Mouse (Mus musculus): ENCODE results near the gene Padi1. TPM values are rescaled to one million over a fixed set of nuclear protein-coding genes. Genes with fewer than 3 reads are reported as not detected.

Gene Padi1
- polyA plus RNA-seq, 1 experiment from 2014 or later, result 0.20 TPM

DNA sequence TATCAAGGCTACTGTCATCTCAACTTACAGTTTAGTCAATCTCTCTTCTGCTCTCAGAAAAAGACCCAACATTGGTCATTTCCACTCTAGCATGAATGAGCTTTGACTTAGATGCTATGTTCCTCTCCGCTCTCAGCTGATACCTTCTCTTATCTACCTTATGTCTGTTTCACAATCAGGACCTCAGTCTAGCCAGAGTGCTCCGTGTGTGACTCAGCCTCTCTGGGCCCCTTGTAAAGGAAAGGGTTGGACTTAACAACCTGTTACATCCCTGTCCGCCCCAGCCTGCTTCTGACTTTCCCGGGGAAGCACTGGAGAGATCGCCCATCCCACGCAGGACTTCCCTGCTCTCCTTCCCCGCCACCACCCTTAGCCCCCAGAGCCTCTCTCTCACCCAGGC lies 53.0 kb downstream of the Padi1 start:
- H3K9ac ChIP-seq, result no peak overlapping the region
- H3K27ac ChIP-seq, result no peak overlapping the region
- no peaks in the 10 kb centered on the region for H3K9me3 ChIP-seq
- ATAC-seq (ENCODE audit: insufficient number of reproducible peaks, low FRiP score, low TSS enrichment, low read depth), result no peak
- WGBS, result 78% methylated on average over 7 of the region's 7 CpGs
- H3K27me3 ChIP-seq, result no peaks in the 10 kb centered on the region
- no peak overlapping the region for H3K4me3 ChIP-seq
- no peaks in the 10 kb centered on the region for H3K36me3 ChIP-seq
- H3K4me2 ChIP-seq, result no peak overlapping the region
- peaks cover 9% of the 10 kb centered on the region; the same call in 1 of the 2 replicates for H3K4me1 ChIP-seq

DNA sequence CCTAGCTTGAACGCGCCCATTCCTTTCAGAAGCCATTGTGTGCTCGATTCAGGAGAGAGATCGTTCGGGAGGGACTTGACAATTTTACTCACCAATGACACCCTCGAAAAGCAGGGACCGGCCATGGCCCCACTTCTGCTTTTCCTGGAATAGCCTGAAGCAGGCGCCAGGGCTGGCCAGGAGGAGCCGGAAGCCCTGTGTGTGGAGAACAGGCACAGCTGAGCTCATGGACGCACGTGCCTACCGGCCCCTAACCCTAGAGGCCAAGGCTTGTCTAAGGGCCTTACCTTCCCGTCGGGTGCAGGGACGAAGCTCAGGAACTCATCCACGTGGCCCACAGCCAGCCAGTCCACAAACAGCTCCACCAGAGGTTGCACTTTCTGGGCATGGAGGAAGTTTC lies 54.5 kb downstream of the Padi1 start:
- no peak for ATAC-seq (ENCODE audit: insufficient number of reproducible peaks, low FRiP score, low TSS enrichment, low read depth)
- Histone ChIP-seq H3K4me1 (peaks cover 9% of the 10 kb centered on the region; the same call in 1 of the 2 replicates), H3K9ac (no peak overlapping the region), H3K9me3 (no peaks in the 10 kb centered on the region; the same call in 1 of the 2 replicates), H3K36me3 (no peaks in the 10 kb centered on the region), H3K4me2 (no peak overlapping the region), H3K27ac (no peak overlapping the region), H3K4me3 (no peak overlapping the region), H3K27me3 (no peaks in the 10 kb centered on the region)
- 82% methylated on average over 16 of the region's 16 CpGs for WGBS

DNA sequence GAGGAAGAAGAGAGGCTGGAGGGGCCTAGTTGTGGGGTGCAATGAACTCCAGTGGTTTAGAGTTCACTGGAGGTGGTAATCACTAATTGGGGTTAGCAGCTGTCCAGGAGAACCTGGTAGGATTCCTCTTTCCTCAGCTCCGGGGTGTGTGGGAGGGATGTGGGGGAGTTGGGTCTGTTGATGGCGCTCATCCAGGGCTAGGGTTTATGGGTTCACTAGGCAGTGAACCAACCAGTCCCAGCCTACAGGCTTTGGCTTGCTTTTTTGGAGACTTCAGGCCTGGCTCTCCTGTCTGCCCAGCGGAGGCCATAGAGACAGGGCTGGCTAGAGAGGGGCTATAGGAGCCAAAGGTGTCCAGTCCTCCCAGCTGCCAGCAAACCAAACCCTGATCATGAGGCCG lies 55.6 kb downstream of the Padi1 start:
- ATAC-seq (ENCODE audit: insufficient number of reproducible peaks, low FRiP score, low TSS enrichment, low read depth), result no peak
- Histone ChIP-seq H3K4me1 (peaks cover 9% of the 10 kb centered on the region; the same call in 1 of the 2 replicates), H3K9me3 (no peaks in the 10 kb centered on the region; the same call in 1 of the 2 replicates), H3K27ac (no peak overlapping the region), H3K4me2 (no peak overlapping the region), H3K4me3 (no peak overlapping the region), H3K36me3 (no peaks in the 10 kb centered on the region), H3K27me3 (no peaks in the 10 kb centered on the region), H3K9ac (no peak overlapping the region)
- WGBS, result 70% methylated on average over 4 of the region's 4 CpGs

DNA sequence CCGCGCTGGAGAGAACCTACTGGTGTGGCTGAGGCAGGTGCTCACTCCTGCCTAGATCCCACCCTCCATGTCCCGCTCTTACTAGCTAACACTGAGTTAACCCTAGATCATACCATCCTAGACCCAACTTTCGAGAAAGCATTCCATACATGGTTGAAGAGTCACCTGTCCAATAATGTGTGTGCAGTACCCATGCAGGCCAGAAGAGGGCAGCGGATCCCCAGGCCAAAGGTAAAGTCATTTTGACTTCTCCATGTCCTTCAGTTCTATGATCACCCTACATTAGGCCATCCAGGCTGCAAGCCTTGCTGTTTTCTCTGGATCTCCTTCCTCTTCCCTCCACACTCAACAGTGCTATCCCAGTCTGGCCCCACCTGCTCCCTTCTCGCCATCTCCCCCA lies 56.6 kb downstream of the Padi1 start:
- H3K4me1 ChIP-seq, result peaks cover 6% of the 10 kb centered on the region; the same call in 1 of the 2 replicates
- WGBS, result 41% methylated on average over 6 of the region's 6 CpGs
- no peaks in the 10 kb centered on the region for H3K27me3 ChIP-seq
- H3K36me3 ChIP-seq, result no peaks in the 10 kb centered on the region
- no peaks in the 10 kb centered on the region; the same call in 1 of the 2 replicates for H3K9me3 ChIP-seq
- no peak overlapping the region for H3K9ac ChIP-seq
- H3K4me3 ChIP-seq, result no peak overlapping the region
- H3K27ac ChIP-seq, result no peak overlapping the region
- ATAC-seq (ENCODE audit: insufficient number of reproducible peaks, low FRiP score, low TSS enrichment, low read depth), result no peak
- H3K4me2 ChIP-seq, result no peak overlapping the region

- Histone ChIP-seq H3K9ac (no peak overlapping the region), H3K4me2 (no peak overlapping the region), H3K27me3 (no peaks in the 10 kb centered on the region), H3K36me3 (no peaks in the 10 kb centered on the region), H3K9me3 (no peaks in the 10 kb centered on the region; the same call in 1 of the 2 replicates), H3K27ac (no peak overlapping the region), H3K4me1 (peaks cover 6% of the 10 kb centered on the region; the same call in 1 of the 2 replicates), H3K4me3 (no peak overlapping the region)
- no peak for ATAC-seq (ENCODE audit: insufficient number of reproducible peaks, low FRiP score, low TSS enrichment, low read depth)
- 80% methylated on average over 6 of the region's 6 CpGs for WGBS
These were observed 57.3 kb downstream of the Padi1 start for GRCm38 (mm10) chr4:140788264-140788663.

GRCm38 (mm10) chr4:140787414-140787813 lies 58.2 kb downstream of the Padi1 start:
- Histone ChIP-seq H3K4me1 (peaks cover 6% of the 10 kb centered on the region; the same call in 1 of the 2 replicates), H3K4me2 (no peak overlapping the region), H3K9ac (no peak overlapping the region), H3K36me3 (no peaks in the 10 kb centered on the region), H3K27ac (no peak overlapping the region), H3K9me3 (no peaks in the 10 kb centered on the region; the same call in 1 of the 2 replicates), H3K4me3 (no peak overlapping the region), H3K27me3 (no peaks in the 10 kb centered on the region)
- no peak for ATAC-seq (ENCODE audit: insufficient number of reproducible peaks, low FRiP score, low TSS enrichment, low read depth)
- WGBS, result 50% methylated on average over 4 of the region's 4 CpGs

DNA sequence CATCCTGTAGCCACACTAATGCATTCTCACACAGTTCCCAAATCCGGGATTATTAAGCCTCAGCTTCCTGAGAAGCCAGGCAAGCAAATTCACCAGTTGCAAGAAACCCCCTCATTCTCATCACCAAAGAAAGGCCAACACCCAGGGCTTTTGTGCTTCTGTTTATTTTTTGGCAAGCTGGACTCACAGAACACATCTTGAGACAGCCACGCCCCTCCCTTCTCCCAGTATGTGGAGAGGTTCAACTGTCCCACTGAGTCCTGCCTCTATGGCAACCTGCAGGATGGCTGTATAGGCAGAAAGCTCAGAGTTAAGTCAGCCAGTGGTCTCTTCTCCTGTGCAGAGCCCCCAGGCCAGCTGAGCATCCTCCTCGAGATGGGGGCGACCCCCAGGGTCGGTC lies 60.4 kb downstream of the Padi1 start:
- Histone ChIP-seq H3K27ac (no peak overlapping the region), H3K27me3 (no peaks in the 10 kb centered on the region), H3K36me3 (no peaks in the 10 kb centered on the region), H3K4me3 (no peak overlapping the region), H3K9ac (no peak overlapping the region), H3K4me1 (peaks cover 6% of the 10 kb centered on the region; the same call in 1 of the 2 replicates), H3K9me3 (no peaks in the 10 kb centered on the region; the same call in 1 of the 2 replicates), H3K4me2 (no peak overlapping the region)
- ATAC-seq (ENCODE audit: insufficient number of reproducible peaks, low FRiP score, low TSS enrichment, low read depth), result no peak
- 84% methylated on average over 5 of the region's 5 CpGs for WGBS

GRCm38 (mm10) chr4:140784292-140784945 lies 61.2 kb downstream of the Padi1 start:
- no peak overlapping the region for H3K4me2 ChIP-seq
- no peaks in the 10 kb centered on the region for H3K36me3 ChIP-seq
- H3K9ac ChIP-seq, result no peak overlapping the region
- no peak overlapping the region for H3K4me3 ChIP-seq
- no peak for ATAC-seq (ENCODE audit: insufficient number of reproducible peaks, low FRiP score, low TSS enrichment, low read depth)
- H3K27me3 ChIP-seq, result no peaks in the 10 kb centered on the region
- 96% methylated on average over 9 of the region's 9 CpGs for WGBS
- H3K27ac ChIP-seq, result no peak overlapping the region
- H3K4me1 ChIP-seq, result peaks cover 2% of the 10 kb centered on the region
- no peaks in the 10 kb centered on the region; the same call in 1 of the 2 replicates for H3K9me3 ChIP-seq

- Histone ChIP-seq H3K4me2 (no peak overlapping the region), H3K27ac (no peak overlapping the region), H3K27me3 (no peaks in the 10 kb centered on the region), H3K4me1 (peaks cover 2% of the 10 kb centered on the region; the same call in 1 of the 2 replicates), H3K4me3 (no peak overlapping the region), H3K9ac (no peak overlapping the region), H3K36me3 (no peaks in the 10 kb centered on the region), H3K9me3 (no peaks in the 10 kb centered on the region; the same call in 1 of the 2 replicates)
- no peak for ATAC-seq (ENCODE audit: insufficient number of reproducible peaks, low FRiP score, low TSS enrichment, low read depth)
- 86% methylated on average over 9 of the region's 9 CpGs for WGBS
These were observed 62.8 kb downstream of the Padi1 start for GRCm38 (mm10) chr4:140782821-140783220.

DNA sequence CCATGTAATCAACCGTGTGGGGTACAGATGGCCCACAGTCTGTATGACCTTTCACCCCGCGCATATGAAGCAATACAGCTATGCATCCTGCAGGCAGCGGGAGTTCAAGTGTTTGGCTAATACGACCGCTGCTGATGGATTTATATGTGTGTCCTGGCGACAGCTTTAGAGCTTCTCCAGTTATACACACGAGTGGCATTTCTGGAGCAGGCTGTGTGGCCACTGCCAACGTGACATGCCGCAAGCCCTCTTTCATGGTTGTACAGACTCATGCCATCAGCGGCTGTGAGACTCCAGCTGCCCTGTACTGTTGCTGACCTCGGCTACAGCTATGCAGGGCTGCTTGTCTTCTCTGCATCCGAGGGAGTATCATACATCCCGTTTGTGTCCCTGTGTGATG lies 65.1 kb downstream of the Padi1 start:
- Histone ChIP-seq H3K4me2 (no peak overlapping the region), H3K27me3 (no peaks in the 10 kb centered on the region), H3K9me3 (no peaks in the 10 kb centered on the region), H3K36me3 (no peaks in the 10 kb centered on the region), H3K9ac (no peak overlapping the region), H3K4me3 (no peak overlapping the region), H3K27ac (no peak overlapping the region), H3K4me1 (peaks cover 2% of the 10 kb centered on the region; the same call in 1 of the 2 replicates)
- ATAC-seq (ENCODE audit: insufficient number of reproducible peaks, low FRiP score, low TSS enrichment, low read depth), result no peak
- 71% methylated on average over 14 of the region's 14 CpGs for WGBS

- H3K4me3 ChIP-seq, result no peak overlapping the region
- no peaks in the 10 kb centered on the region for H3K36me3 ChIP-seq
- H3K4me1 ChIP-seq, result peaks cover 2% of the 10 kb centered on the region; the same call in 1 of the 2 replicates
- WGBS, result 50% methylated on average over 19 of the region's 19 CpGs
- no peak overlapping the region for H3K4me2 ChIP-seq
- no peak overlapping the region for H3K27ac ChIP-seq
- H3K9ac ChIP-seq, result no peak overlapping the region
- H3K27me3 ChIP-seq, result no peaks in the 10 kb centered on the region
- ATAC-seq (ENCODE audit: insufficient number of reproducible peaks, low FRiP score, low TSS enrichment, low read depth), result no peak; the same call in 1 of the 2 replicates
- H3K9me3 ChIP-seq, result no peaks in the 10 kb centered on the region
These were observed 65.7 kb downstream of the Padi1 start for GRCm38 (mm10) chr4:140779803-140780397.

- no peak overlapping the region for H3K9ac ChIP-seq
- no peak overlapping the region for H3K27ac ChIP-seq
- 66% methylated on average over 13 of the region's 13 CpGs for WGBS
- ATAC-seq (ENCODE audit: insufficient number of reproducible peaks, low FRiP score, low TSS enrichment, low read depth), result no peak
- H3K27me3 ChIP-seq, result no peaks in the 10 kb centered on the region
- H3K4me1 ChIP-seq, result peaks cover 5% of the 10 kb centered on the region; the same call in 1 of the 2 replicates
- no peak overlapping the region for H3K4me2 ChIP-seq
- no peaks in the 10 kb centered on the region for H3K36me3 ChIP-seq
- no peak overlapping the region for H3K4me3 ChIP-seq
- no peaks in the 10 kb centered on the region for H3K9me3 ChIP-seq
These were observed 69.0 kb downstream of the Padi1 start for GRCm38 (mm10) chr4:140776623-140777022.

All from limb, embryonic 15.5 days (tissue).